Mouse (Mus musculus): ENCODE data around the gene Spata31d1c.

Spata31d1c gene

GRCm38 (mm10) chr13:65032758-65033157 lies at the start of gene Spata31d1c:
TSS of gene Spata31d1c (plus strand) at chr13:65033058.
- DNase-seq: no peak

DNA sequence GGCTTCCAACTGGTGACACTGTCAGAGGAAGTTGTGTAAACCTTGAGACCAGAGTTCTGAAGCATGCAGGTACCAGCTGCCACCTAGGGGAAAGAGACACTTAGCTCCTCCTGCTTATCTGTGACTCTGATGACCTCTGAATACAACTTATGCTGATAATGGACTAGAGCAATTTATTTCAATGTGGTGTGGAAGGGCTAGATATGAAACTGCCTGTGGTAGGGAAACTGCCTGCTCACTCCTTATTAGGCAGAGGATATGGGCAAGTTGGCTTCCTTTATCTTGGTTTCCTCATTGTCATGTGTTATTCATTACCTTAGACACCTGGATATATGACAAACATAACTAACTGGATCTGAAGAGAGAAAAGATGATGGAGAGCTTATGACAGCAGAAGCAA lies 44.0 kb upstream of the Spata31d1c start:
- no peak for DNase-seq

- DNase-seq: no peak
Observed at GRCm38 (mm10) chr13:65005414-65005813, 27.4 kb upstream of the Spata31d1c start.

DNA sequence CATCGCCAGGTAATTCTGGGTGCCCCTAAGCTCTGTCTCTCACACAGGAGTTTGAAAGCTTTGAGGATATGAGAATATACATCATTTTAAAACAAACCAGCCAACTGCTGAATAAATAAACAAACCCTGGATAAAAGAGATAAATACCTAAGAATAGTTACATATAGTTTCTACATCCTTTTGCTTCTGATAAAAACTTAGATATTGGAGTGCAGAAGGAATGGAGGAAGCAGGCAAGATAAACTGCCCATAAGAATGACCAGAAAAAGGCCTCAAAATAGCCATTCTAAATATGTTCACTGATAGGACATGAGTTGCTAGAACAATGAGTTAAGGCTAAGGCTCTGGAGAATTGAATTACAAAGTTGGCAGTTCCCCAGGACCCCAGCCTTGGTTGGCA lies 26.1 kb upstream of the Spata31d1c start:
- DNase-seq: no peak

- DNase-seq: no peak
Observed at GRCm38 (mm10) chr13:65007971-65008370, 24.9 kb upstream of the Spata31d1c start.

DNA sequence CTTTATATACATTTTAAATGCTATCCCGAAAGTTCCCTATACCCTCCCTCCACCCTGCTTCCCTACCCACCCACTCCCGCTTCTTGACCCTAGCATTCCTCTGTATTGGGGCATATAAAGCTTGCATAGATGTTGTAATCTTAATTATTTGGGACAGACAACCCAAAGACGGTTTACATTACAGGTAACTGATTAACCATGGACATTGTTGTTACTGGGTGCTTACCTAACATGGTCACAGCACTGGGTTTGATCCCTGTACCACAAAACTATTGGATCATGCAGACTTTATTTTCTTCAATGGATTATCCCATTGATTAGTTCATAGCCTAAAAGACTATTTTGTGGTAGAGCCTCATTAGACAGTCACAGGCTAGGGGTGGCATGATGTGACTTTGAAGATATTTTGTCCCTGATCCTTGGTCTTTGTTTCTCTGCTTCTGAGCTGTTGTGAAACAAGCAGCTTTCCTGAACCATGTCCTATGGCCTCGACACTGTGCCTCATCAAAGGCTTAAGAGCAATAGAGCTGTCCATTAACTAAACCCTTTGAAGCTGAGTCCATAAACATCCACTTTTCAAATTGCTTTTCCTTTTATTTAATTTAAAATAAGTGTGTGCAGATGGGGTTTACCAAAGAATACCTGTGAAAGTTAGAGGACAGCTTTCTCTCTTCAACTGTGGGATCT lies 21.7 kb upstream of the Spata31d1c start:
- no peak for DNase-seq

DNA sequence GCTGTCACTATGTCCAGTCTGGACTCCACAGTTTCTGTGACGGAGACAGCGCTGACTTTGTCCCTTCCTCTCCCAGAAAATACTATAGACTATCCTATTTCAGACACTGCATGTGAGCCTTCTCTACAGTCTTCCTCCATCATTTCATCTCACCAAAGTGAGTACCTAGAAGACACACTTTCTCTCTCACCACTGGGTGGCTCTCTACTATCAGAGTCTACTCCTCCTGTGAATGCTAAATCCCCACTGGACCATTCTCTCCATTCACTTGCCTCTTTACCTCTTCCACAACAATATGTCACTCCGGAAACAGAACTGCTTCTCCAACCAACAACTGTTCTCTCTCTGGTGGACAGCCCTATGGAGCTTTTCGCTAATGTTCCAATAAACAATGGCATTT lies 2.2 kb downstream of the Spata31d1c start:
- DNase-seq: peak; percentile 1

GRCm38 (mm10) chr13:65052660-65053059 lies 19.8 kb downstream of the Spata31d1c start, which contains the start of gene Prss47:
TSS of gene Prss47 (minus strand) at chr13:65052760.
- DNase-seq: no peak

- DNase-seq: no peak
Observed at GRCm38 (mm10) chr13:65069969-65070368, 37.1 kb downstream of the Spata31d1c start.
